Mouse (Mus musculus) left cerebral cortex, adult 2 months (tissue): ENCODE data around the gene Tmem72. TPM values are rescaled to one million over a fixed set of nuclear protein-coding genes. Genes with fewer than 3 reads are reported as not detected.

Experiments used
- DNase-seq, 2 experiments: peaks; one replicate each; pipeline ENCODE4 v3.0.0; 2021 to 2022; ENCODE audit warnings: low spot score in 2 of 2, mixed read lengths in 1 of 2; ENCODE audit errors: extremely low spot score in 1 of 2
- H3K27ac ChIP-seq: fragments of 200-600 bp; 2 replicates; pipeline ENCODE4 v1.8.1; 2022
- H3K4me3 ChIP-seq: fragments of 200-600 bp; 2 replicates; pipeline ENCODE4 v1.8.1; 2022
- CTCF ChIP-seq: fragments of 200-600 bp; IDR thresholded peaks from 2 replicates; pipeline ENCODE4 v1.8.1; 2022; ENCODE audit warnings: antibody characterized with exemption, mild to moderate bottlenecking, moderate library complexity
- intact Hi-C: fragments of 180-260 bp; cut with DNase I; formaldehyde crosslinking; loops from one replicate; pipeline ENCODE4 v1.15.1; 2025
- total RNA-seq, 2 experiments: library from RNA; stranded (reverse); gene quantifications; 2 replicates each; pipeline ENCODE4 v1.2.3; 2021

Gene Tmem72
- total RNA-seq, 2 experiments from 2014 or later: 0.29 to 0.58 TPM

DNA sequence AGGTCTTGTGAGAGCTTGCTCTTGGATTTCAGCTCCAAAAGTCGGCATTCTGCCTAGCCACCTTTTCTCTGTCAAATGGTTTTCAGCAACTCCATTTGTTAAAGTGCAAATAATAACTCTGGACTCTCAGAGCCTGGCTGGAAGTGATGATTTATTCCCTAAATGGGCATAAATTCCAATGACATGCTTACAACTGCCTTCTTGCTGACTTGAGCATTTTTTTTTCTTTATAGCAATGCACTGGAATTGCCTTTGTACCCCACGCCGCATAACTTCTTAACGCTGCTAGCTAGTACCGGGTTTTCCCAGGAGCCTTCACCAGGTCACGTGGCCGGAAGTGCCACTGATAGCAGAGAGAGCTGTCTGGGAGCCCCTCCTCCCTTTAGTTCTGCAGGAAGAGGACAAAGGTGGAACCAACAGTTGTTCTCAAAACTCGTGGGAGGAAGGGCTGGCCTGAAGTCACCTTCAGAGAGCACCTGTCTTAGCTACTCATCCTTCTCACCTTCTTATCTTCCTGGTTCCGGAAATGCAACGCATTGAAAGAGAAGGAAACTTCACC lies 40.3 kb downstream of the Tmem72 start:
- DNase-seq: no peak
- H3K4me3 ChIP-seq: no peak overlapping the region
- intact Hi-C loops: no loop called here
- no peak overlapping the region for H3K27ac ChIP-seq
- no peak for TF ChIP-seq CTCF

DNA sequence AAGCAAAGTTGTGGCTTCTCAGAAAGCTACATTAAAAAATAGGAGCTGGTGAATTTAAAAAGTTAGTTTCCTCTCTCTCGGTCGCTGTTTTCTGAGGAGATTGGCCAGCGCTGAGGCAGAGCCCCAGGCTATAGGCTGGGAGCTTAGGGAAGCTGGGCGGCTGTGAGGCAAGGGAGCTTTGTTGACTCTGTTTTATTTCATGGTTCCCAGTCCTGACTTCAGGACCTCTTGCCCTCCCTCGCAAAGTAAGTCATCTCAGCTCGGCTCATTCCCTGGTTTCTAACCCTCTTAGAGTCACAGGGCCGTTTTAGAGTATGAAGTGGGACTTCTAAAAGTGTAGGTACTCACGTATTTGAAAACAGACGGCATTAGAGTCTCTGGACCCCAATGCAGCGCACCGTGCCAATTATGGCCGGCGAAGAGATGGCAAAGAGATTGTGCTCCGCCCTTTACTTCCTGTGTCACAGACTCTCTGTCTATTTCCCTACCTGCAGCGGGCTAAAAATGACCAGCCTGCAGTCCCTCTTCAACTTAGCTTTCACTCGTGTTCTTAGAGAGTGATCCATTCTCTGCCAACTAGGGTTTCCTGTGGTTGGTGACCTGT lies 42.3 kb downstream of the Tmem72 start:
- H3K4me3 ChIP-seq: peak overlapping the region; percentile 61
- TF ChIP-seq CTCF: no peak
- intact Hi-C loops: no loop called here
- no peak overlapping the region for H3K27ac ChIP-seq
- DNase-seq: no peak

DNA sequence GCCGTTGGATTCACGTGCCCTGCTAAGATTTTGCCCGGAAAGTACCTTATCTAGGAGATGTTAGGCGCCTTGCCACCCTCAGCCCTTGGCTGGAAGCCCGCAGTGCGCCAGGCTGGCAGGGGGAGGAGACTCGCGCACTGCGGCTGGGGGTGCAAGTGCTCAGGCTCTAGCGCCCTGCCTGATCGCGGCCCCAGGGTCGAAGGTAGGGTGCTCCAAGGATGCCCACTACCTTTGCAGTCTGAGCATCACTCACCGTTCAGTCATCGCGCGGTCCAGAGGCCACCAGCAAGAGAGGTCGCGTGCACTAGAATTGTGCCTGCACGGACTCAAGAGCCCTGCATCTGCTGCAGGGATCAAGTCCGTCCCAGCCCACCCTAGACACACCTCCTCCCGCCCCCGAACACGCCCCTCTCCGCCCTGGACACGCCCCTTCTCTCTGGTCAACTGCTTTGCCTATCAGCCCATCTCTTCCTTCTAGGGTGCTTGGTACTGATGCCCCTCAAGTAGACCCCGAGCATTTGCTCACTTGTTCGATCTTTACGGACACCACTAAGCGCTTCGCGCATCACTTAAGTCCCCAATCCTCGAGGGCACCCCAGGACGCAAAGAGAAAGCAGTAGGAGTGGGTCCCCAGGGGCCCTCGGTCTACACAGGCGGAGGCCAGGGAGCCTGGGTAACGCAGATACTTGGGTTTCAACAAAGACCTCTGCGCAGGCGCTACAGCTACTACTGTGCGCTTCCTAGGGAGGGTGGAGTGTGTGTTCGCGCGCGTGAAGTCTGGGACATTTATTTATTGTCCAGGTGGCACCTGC lies 43.0 kb downstream of the Tmem72 start, which contains the start of gene Rassf4:
TSS of gene Rassf4 (minus strand) at position 482 of the 812 bp plus-strand sequence.
- intact Hi-C loops: no loop called here
- H3K27ac ChIP-seq: 0 out of 2 replicates have a peak within 1 kb of the TSS, but pooled peaks have one; percentile 8
- peak within 1 kb of the TSS; percentile 61 for H3K4me3 ChIP-seq
- DNase-seq: peak; percentile 59
- TF ChIP-seq CTCF: no peak

DNA sequence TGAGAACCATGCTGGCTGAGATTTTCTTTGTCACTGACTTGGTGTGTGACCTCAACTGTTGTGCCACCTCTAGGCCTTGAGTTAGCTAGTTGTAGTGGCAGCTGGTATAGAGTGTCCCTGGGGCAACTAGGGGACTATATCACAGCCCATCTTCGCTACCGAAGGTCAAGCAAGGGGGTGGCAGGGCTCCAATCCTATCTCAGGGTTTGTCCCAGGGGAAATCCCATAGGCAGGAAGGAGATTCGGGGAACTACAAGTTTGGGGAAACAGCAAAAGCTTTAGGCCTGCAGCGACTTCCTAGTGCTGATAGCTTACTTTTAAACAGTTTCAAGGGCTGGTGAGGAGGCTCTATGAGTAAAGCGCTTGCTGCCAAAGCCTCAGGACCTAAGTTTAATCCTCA lies 44.4 kb downstream of the Tmem72 start:
- H3K27ac ChIP-seq: no peak overlapping the region
- intact Hi-C loops: no loop called here
- no peak overlapping the region for H3K4me3 ChIP-seq
- no peak for TF ChIP-seq CTCF
- no peak for DNase-seq

DNA sequence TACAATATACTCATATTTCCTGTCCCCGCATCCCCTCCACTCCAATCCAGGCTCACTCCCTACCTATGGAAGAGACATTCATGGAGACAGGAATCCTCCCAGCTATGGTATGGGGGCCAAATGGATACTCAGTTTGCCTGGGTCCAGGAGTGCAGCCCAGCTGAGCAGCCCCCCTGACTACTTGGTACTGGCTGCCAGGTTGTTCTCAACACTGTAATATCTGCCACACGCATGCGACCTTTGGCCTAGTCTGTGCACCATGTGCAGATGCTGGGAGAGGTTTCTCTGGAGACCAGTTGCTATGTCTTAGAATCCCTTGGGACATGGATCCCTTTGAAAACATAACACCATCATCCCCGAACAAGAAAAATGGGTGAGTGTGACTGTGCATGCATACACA lies 44.9 kb downstream of the Tmem72 start:
- no peak for TF ChIP-seq CTCF
- H3K4me3 ChIP-seq: no peak overlapping the region
- DNase-seq: no peak
- H3K27ac ChIP-seq: no peak overlapping the region
- intact Hi-C loops: no loop called here

DNA sequence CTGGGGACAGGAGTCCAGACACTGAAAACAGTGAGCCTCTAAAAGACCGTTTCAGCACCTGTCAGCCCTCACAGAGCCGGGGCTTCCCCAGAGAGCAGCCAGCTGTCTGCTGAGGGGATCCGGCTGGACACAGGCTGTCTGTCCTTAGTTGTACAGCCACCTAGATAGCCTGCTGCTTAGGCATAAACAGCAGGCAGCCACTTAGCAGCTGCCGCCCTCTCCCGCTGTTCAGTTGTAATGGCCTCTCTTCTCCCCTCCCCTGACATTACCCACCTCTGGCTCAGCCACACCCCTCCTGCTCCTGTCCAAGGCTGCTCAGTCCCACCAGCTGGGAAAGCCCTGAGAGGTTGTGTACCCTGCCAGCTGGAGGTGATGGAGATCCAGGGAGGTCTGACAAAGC lies 45.7 kb downstream of the Tmem72 start:
- TF ChIP-seq CTCF: no peak
- no peak for DNase-seq
- no peak overlapping the region for H3K27ac ChIP-seq
- intact Hi-C loops: no loop called here
- H3K4me3 ChIP-seq: no peak overlapping the region

DNA sequence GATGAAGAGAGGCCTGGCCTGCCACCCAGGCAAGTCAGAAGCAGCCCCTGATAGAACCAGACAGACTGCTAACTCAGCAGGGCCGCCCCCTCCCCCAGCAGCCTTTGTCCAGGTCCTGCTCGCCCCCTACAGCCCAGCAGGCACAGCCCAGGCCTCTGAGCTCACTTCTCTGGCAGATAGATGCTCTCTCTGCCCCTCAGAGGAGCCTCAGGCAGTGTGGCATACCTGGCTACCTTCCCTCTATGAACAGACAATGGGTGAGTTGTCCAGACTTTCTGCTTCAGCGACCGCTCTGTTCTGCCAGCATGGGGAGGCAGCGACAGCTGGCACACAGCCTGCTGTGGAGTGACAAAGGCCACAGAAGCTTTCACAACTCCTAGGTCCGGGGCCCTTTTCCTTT lies 46.6 kb downstream of the Tmem72 start:
- no peak overlapping the region for H3K4me3 ChIP-seq
- no peak for DNase-seq
- TF ChIP-seq CTCF: no peak
- intact Hi-C loops: no loop called here
- H3K27ac ChIP-seq: no peak overlapping the region

DNA sequence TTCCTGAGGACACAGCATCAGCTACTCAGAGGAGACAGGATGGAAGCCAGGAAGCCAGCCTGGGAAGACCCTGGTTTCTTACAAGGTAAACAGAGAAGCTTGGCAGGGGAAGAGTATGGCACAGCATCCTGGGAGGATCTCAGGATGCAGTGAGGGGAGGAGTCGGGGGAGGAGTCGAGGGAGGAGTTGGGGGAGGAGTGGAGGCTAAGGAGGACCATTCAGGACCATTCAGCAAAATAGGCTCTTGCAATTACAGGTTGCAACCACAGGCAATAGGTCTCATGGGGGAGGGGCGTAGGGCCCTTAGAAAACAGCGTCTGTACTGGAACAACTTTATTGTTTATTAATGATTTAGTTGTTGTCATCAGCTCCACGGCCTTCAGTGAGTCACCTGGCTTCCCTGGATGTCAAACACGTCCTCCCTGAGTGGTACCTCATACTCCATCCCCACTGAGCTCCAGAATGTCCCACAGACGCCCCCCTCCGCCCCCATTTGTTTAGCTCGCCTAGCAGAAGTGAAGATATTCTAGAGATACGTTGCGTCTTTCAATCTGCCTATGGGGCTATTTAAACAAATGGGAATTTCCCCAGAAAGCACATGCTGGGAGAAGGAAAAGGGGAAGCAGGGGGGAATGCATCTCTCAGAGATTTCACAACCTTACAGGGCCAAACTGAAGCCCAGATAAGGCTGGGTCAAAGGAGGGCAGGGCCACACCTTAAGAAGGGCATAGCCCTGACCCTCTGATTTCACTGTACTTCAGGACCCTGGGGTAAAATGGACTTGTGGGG lies 47.8 kb downstream of the Tmem72 start:
- TF ChIP-seq CTCF: no peak
- no peak overlapping the region for H3K27ac ChIP-seq
- intact Hi-C loops: no loop called here
- DNase-seq: no peak
- no peak overlapping the region for H3K4me3 ChIP-seq

DNA sequence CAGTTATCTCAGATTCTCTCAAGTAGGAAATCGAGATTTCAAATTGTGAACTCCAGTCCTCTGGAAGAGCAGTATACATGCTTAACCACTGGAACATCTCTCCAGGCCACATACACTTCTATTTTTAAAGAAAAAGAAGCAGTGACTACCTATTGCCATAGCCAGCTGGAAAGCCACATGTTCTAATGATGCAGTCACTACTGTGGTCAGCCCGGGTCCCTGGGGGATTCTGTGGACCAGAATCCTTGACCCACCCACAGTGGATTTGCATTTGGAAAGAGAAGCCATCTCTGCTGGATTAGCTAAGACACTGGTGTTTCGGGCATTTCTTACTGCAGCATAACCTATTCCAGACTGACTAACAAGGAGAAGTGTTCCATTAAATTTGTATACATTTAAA lies 49.3 kb downstream of the Tmem72 start:
- no peak for TF ChIP-seq CTCF
- Histone ChIP-seq H3K27ac (no peak overlapping the region), H3K4me3 (no peak overlapping the region)
- DNase-seq: no peak
- intact Hi-C loops: no loop called here

DNA sequence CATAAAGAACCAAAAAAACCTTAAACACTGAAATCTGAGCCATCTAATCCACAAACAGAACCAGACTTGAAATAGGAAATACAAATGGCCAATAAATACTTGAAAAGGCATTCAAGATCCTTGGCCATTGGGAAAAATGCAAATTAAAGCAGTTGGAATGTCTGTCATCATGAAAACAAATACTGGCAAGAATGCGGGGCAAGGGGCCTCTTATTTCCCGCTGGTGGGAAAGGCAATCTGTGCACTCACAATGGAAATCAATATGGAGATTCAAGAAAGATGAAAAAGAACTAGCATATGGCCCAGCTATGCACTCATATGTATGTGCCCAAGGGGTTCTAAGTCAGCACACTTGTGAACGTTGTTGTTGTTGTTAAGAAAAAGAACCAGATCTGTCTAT lies 49.8 kb downstream of the Tmem72 start:
- Histone ChIP-seq H3K27ac (no peak overlapping the region), H3K4me3 (no peak overlapping the region)
- TF ChIP-seq CTCF: no peak
- intact Hi-C loops: no loop called here
- DNase-seq: no peak

DNA sequence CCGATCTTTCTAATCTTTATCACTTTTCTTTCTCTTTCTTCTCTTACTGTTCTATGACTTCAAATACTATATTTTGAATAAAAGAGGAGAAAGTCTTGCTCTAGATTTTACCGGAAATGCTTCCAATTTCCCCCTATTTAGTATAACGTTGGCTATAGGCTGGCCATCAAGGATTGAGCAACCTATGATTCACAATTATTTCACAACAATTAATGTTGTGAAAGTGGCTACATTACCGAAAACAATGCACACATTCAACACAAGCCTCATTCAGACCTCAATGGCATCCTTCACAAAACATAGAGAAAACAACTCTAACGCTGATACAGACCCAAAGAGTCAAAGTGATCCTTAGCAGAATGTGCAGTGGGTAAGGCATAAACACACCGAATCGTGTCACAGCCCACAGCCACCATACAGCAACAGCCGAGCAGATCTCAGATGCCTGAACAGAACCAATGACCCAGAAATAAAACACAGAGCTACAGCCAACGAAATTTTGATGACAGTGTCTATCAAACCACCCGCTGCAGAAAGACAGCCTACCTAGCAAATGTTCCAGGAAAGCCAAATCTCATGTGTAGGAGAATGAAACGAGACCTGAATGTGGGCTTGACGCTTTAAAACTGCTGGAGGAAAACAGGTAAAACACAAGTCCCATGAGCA lies 50.5 kb downstream of the Tmem72 start:
- no peak for DNase-seq
- Histone ChIP-seq H3K4me3 (no peak overlapping the region), H3K27ac (no peak overlapping the region)
- intact Hi-C loops: no loop called here
- TF ChIP-seq CTCF: no peak

DNA sequence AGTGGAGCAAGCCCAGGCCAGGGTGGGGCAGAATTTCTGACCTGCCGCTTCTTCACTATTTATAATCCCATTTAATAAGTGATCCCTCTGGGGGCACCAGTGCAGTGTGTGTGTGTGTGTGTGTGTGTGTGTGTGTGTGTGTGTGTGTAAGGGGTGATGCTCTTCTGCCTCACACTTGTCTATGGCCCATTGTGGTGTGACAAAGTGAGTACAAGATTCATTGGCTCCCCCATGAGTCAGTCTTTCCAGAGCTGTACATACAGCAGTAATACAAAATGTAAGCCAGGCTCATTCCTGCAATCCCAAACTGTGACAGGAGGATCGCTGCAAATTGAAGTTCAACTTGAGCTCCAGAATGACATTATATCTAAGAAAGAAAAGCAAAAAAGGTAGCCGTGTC lies 51.9 kb downstream of the Tmem72 start:
- no peak for DNase-seq
- intact Hi-C loops: no loop called here
- Histone ChIP-seq H3K27ac (no peak overlapping the region), H3K4me3 (no peak overlapping the region)
- no peak for TF ChIP-seq CTCF
